Mouse (Mus musculus) stomach, embryonic 16.5 days (tissue): ENCODE measurements around the gene H2-Q4. TPM values are rescaled to one million over a fixed set of nuclear protein-coding genes. Genes with fewer than 3 reads are reported as not detected.
"Not testable (repeated sequence)": the region's sequence is repeated elsewhere in the genome, so short reads cannot be mapped to it uniquely, and the experiment has no call there.

Experiments
- ATAC-seq: fragments of 200-750 bp; cut with Nextera tagmentation; 2 replicates; pipeline ENCODE4 v1.8.0; 2017; ENCODE audit warnings: moderate number of reproducible peaks, moderate TSS enrichment; ENCODE audit not compliant: insufficient read depth, low FRiP score
- H3K27ac ChIP-seq: fragments of 300-500 bp; sonication (generic); 2 replicates; pipeline ENCODE4 v1.5.1; 2014; ENCODE audit warnings: low read length
- H3K27me3 ChIP-seq: fragments of 300-500 bp; sonication (generic); 2 replicates; pipeline ENCODE4 v1.6.1; 2014; ENCODE audit warnings: low read length, control low read depth, mixed read lengths; ENCODE audit not compliant: control insufficient read depth, insufficient read depth
- H3K36me3 ChIP-seq: fragments of 300-500 bp; sonication (generic); 2 replicates; pipeline ENCODE4 v1.6.1; 2014; ENCODE audit warnings: low read length; ENCODE audit not compliant: control insufficient read depth, insufficient read depth
- H3K4me1 ChIP-seq: fragments of 300-500 bp; sonication (generic); 2 replicates; pipeline ENCODE4 v1.6.1; 2014; ENCODE audit warnings: low read length, control low read depth, mixed read lengths; ENCODE audit not compliant: control insufficient read depth, insufficient read depth
- H3K4me2 ChIP-seq: fragments of 300-500 bp; sonication (generic); 2 replicates; pipeline ENCODE4 v1.6.1; 2014; ENCODE audit warnings: low read depth, low read length, mixed read lengths
- H3K4me3 ChIP-seq: fragments of 300-500 bp; sonication (generic); replicated peaks from 2 replicates; pipeline ENCODE4 v1.5.1; 2014; ENCODE audit warnings: mild to moderate bottlenecking, low read length
- H3K9ac ChIP-seq: fragments of 300-500 bp; sonication (generic); 2 replicates; pipeline ENCODE4 v1.6.1; 2014; ENCODE audit warnings: low read length
- H3K9me3 ChIP-seq: fragments of 300-500 bp; sonication (generic); replicated peaks from 2 replicates; pipeline ENCODE4 v1.6.1; 2016; ENCODE audit warnings: low read length, control low read depth; ENCODE audit not compliant: control insufficient read depth
- WGBS: fragments of 180-500 bp; shearing (Covaris S2); extraction: QIAGEN DNeasy Blood & Tissue Kit; methylation state at CpG from one replicate; pipeline ENCODE4 v1.1.7; 2014; 5-methylcytosine and 5-hydroxymethylcytosine counted together
- polyA plus RNA-seq: library from polyadenylated mRNA; unstranded; fragments of >200 nt; fragmentation: Nextera tagmentation; extraction: Ambion mirVana; gene quantifications from 2 replicates; pipeline ENCODE4 v1.2.1, GENCODE M21; 2015

The H2-Q4 gene
- polyA plus RNA-seq, 1 experiment from 2014 or later = 2.6 TPM

DNA sequence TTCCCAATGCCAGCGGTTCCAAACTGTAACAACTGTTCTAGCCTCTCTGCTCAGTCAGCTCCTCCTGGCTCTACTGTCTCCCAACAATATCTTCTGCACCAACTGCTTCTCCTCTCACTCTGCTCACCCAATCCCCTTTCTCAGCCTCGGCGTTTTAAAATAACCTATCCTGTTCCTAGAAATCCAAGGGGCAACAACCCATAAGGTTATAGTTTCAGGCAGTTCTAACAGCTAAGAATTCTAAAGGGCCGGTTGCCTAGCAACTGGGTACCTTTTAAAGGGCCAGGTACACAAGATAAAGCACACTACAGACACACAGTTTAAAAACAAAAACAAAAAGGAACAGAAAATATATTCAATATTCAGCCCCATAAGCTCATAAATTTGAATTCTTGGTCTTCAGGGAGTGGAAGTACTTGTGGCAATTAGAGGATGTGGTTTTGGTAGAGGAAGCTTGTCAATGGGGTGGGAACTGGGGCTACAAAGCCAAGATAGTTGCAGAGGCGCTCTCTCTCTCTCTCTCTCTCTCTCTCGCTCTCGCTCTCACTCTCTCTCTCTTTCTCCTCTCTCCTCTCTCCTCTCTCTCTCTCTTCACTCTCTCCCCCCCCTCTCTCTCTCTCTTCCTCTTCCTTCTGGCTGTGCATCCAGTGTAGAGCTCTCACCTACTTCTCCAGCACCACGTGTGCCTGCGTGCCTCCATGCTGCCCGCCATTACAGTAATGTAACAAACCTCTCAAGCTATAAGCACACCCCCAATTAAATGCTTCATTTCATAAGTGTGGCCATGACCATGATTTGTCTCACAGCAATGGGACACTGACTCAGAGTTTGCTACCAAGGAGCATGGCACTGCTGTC lies 36.1 kb downstream of the H2-Q4 start:
- not testable (repeated sequence) for H3K27ac ChIP-seq, H3K9ac ChIP-seq, H3K36me3 ChIP-seq, H3K27me3 ChIP-seq, H3K4me2 ChIP-seq, H3K4me1 ChIP-seq, ATAC-seq, H3K9me3 ChIP-seq, H3K4me3 ChIP-seq
- 60% methylated on average over 3 of the region's 10 CpGs for whole genome bisulfite sequencing

DNA sequence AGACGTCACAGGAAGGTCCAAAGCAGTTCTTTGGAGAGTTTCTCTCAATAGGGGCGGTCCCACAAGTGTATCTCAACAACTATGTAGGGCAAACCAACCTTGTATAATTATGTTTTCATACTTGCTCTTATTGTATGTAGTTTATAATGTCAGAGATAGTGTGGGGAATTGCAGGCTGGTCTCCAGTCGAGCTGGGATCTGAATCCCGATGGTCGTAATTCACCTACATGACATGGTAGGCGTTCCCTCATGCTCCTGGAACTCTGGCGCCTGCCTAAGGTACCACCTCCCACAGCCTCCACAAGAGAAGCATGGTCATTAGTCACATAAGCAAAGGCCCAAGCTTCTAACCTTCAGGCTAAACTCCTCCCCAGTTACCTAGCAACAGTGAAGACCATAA lies 39.4 kb downstream of the H2-Q4 start:
- no peak overlapping the region for H3K27ac ChIP-seq
- H3K9me3 ChIP-seq = no peaks in the 10 kb centered on the region
- H3K4me3 ChIP-seq = no peak overlapping the region
- ATAC-seq = no peak
- no peaks in the 10 kb centered on the region for H3K27me3 ChIP-seq
- no peaks in the 10 kb centered on the region for H3K36me3 ChIP-seq
- no peak overlapping the region for H3K9ac ChIP-seq
- no peak overlapping the region for H3K4me2 ChIP-seq
- no peaks in the 10 kb centered on the region for H3K4me1 ChIP-seq
- 60% methylated on average over 7 of the region's 7 CpGs for WGBS

DNA sequence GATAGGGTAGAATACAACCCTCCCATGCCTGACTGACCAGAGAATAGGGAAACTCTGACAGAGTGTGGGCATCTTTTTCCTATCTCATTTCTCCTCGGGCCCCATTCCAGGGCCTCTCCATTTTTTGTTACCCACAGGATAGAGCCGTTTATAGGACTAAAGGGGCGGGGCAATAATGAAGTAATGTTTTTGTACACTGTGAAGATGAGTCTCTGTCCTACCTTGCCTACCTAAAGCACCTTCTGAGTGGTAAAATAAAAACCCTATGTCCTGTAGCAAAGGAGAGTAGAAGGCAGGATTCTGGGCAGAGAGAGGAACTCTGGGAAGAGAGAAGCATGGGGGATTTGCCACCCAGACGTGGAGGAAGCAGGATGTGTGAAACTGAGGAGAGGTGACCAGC lies 40.1 kb downstream of the H2-Q4 start:
- H3K27ac ChIP-seq, H3K4me2 ChIP-seq, H3K4me3 ChIP-seq, H3K27me3 ChIP-seq, H3K4me1 ChIP-seq, H3K9me3 ChIP-seq, H3K9ac ChIP-seq, H3K36me3 ChIP-seq: not testable (repeated sequence)
- whole genome bisulfite sequencing = 50% methylated on average over 4 of the region's 4 CpGs
- ATAC-seq = 0 out of 2 replicates have a peak, but pooled peaks have one; percentile 14

DNA sequence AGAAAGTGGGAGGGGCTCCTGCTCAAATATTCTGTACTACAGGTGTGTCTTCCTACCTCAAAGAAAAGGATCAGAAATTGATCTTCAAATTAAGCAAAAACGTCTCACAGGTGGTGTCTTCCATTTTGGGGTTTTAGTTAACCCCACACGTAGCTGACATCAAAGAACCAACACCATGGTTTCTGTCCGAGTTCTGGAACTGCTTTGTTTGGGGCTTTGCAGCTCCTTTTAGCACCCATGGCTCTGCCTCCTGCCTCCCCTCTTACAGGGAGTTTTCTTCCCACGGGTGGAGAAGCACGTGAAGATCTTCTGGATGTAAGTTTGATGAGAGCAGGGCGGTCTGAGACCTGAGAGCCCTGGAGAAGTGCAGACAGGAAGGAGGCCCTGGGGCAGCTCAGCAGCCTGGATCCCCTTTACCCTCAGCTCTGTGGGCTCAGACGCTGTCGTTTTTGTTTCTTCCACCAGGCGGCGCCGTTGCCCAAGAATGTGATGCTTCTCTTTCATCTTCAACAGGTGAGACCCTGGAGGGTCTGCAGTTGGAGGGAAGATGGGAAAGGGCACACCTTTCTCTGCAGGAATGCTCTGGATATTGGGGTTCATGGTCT lies 40.9 kb downstream of the H2-Q4 start:
- not testable (repeated sequence) for ATAC-seq
- WGBS = 14% methylated on average over 11 of the region's 11 CpGs

DNA sequence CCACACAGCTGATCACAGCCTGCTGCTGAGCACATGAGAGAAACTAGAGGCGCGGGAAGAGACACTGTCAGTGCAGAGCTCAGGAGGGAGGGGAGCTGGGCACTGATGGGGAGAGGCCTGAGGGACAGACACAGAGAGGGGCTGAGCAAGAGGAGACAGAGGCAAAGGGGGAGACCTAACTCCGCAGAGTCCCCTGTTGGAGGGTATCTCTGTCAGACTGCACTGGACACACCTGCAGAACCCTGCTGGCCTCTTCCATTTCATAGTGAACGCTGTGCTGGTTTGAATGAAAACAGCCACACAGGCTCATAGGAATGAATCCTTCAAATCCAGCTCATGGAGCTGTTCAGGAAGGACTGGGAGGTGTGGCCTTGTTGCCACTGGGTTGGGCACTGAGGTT lies 41.9 kb downstream of the H2-Q4 start:
- not testable (repeated sequence) for H3K4me3 ChIP-seq, H3K36me3 ChIP-seq, H3K4me2 ChIP-seq, H3K9ac ChIP-seq, H3K4me1 ChIP-seq, H3K9me3 ChIP-seq, H3K27ac ChIP-seq, ATAC-seq, H3K27me3 ChIP-seq
- WGBS = 90% methylated on average over 4 of the region's 4 CpGs

More for the DNA sequence above, 40.9 kb downstream of the H2-Q4 start:
- H3K27me3 ChIP-seq, H3K27ac ChIP-seq, H3K36me3 ChIP-seq, H3K9ac ChIP-seq, H3K9me3 ChIP-seq, H3K4me3 ChIP-seq, H3K4me1 ChIP-seq, H3K4me2 ChIP-seq: not testable (repeated sequence)

DNA sequence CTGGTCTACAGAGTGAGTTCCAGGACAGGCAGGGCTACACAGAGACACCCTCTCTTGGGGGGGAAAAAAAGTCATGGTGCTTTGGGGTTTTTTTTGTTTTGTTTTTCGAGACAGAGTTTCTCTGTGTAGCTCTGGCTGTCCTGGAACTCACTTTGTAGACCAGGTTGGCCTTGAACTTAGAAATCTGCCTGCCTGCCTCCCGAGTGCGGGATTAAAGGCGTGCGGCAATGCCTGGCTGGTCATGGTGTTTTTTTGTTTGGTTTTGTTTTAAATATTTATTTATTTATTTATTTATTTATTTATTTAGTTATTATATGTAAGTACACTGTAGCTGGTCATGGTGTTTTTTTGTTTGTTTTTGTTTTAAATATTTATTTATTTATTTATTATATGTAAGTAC lies 42.9 kb downstream of the H2-Q4 start:
- not testable (repeated sequence) for H3K27ac ChIP-seq, H3K36me3 ChIP-seq, ATAC-seq, H3K4me3 ChIP-seq, H3K27me3 ChIP-seq, H3K4me2 ChIP-seq, H3K9me3 ChIP-seq, H3K9ac ChIP-seq, H3K4me1 ChIP-seq
- 89% methylated on average over 5 of the region's 5 CpGs for WGBS

DNA sequence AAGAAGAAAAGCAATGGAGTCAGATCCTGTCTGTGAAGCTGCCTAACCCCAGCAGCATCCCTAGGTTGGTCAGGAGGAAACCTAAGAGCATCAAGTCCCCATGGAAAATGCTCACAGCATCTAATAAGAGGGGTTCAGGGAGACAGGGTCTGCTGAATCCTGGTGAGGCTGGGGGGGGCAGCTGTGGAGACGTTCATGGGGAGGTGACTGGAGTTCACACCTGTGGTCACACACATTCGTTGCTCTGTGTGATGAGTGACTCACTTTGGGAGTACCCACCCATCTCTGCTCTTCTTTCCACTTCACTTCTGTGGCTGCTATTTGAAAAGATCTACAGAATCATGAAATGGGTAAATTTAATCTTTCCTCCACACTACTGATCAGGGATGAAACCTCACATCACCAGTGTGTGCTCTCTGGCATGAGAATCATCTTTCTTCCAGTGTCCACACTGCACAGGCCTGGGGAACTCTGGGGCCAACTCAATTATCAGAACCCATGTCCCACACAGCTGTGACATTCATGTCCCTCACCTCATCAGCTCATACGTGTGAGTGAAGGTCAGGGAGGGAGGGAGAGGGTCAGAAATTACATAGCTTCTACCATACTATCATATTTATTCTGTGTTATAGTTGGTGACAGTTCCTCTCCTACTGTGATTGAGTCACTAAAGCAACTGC lies 43.9 kb downstream of the H2-Q4 start:
- not testable (repeated sequence) for ATAC-seq, H3K9me3 ChIP-seq, H3K27ac ChIP-seq, H3K9ac ChIP-seq, H3K36me3 ChIP-seq, H3K4me3 ChIP-seq, H3K4me1 ChIP-seq, H3K4me2 ChIP-seq, H3K27me3 ChIP-seq
- 63% methylated on average over 3 of the region's 3 CpGs for WGBS

DNA sequence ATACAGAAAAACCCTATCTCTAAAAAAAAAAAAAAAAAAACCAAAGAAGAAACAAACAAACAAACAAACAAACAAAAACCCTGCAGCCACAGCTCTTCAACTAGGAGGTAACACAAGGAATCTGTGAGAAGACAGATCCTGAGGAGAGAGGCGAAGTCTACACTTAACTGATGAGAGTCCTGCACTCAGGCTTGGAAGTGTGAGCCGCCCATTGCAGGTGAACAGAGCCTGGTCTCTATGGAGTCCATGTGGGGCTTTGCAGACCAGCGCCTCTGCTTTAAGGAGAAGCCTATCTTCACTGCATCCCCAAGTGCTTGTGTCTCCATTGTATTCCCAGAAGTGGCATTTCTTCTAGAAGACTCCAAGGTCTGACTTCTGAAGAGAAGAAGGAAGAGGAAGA lies 44.7 kb downstream of the H2-Q4 start:
- not testable (repeated sequence) for ATAC-seq
- 77% methylated on average over 3 of the region's 3 CpGs for WGBS

More for the DNA sequence above, 44.7 kb downstream of the H2-Q4 start:
- not testable (repeated sequence) for H3K4me1 ChIP-seq, H3K27me3 ChIP-seq, H3K4me2 ChIP-seq, H3K4me3 ChIP-seq, H3K9me3 ChIP-seq, H3K9ac ChIP-seq, H3K27ac ChIP-seq, H3K36me3 ChIP-seq
